Mouse (Mus musculus) lung, postnatal 25 days (tissue): Measurements from ENCODE around the gene Wnt9a.
"Not testable (repeated sequence)": the region's sequence is repeated elsewhere in the genome, so short reads cannot be mapped to it uniquely, and the experiment has no call there.

Experiments used
- DNase-seq: peaks from one replicate; pipeline ENCODE4 v3.0.0; 2022; ENCODE audit warnings: low spot score

The Wnt9a gene

GRCm38 (mm10) chr11:59306461-59307421, at the start of gene Wnt9a:
Gene Wnt9a (plus strand): TSS chr11:59306928.
- peak; percentile 41 for DNase-seq

- no peak for DNase-seq
These were observed 47.1 kb upstream of the Wnt9a start for GRCm38 (mm10) chr11:59259647-59260046.

GRCm38 (mm10) chr11:59260706-59261493, 45.8 kb upstream of the Wnt9a start:
- DNase-seq, result peak; percentile 73

- no peak for DNase-seq
These were observed 44.4 kb upstream of the Wnt9a start for GRCm38 (mm10) chr11:59262308-59262707.

- peak; percentile 51 for DNase-seq
These were observed 42.7 kb upstream of the Wnt9a start for GRCm38 (mm10) chr11:59263870-59264563.

- DNase-seq, result no peak
These were observed 42.1 kb upstream of the Wnt9a start for GRCm38 (mm10) chr11:59264593-59264992.

GRCm38 (mm10) chr11:59265154-59265813, 41.4 kb upstream of the Wnt9a start:
- no peak for DNase-seq

GRCm38 (mm10) chr11:59266727-59267126, 40.0 kb upstream of the Wnt9a start:
- no peak for DNase-seq

GRCm38 (mm10) chr11:59274184-59274583, 32.5 kb upstream of the Wnt9a start:
- peak; percentile 29 for DNase-seq

GRCm38 (mm10) chr11:59276877-59277276, 29.9 kb upstream of the Wnt9a start:
- DNase-seq, result no peak

GRCm38 (mm10) chr11:59278047-59278446, 28.7 kb upstream of the Wnt9a start:
- DNase-seq, result no peak

- DNase-seq, result no peak
These were observed 24.6 kb upstream of the Wnt9a start for GRCm38 (mm10) chr11:59282111-59282510.

- DNase-seq, result peak; percentile 55
These were observed 23.8 kb upstream of the Wnt9a start for GRCm38 (mm10) chr11:59282933-59283332.

- no peak for DNase-seq
These were observed 22.6 kb upstream of the Wnt9a start for GRCm38 (mm10) chr11:59284146-59284545.

GRCm38 (mm10) chr11:59289706-59290105, 17.0 kb upstream of the Wnt9a start:
- no peak for DNase-seq

- no peak for DNase-seq
These were observed 15.9 kb upstream of the Wnt9a start, which contains the start of gene Wnt3a for GRCm38 (mm10) chr11:59290702-59291303. Gene Wnt3a (minus strand): TSS chr11:59290752.

- peak; percentile 76 for DNase-seq
These were observed 13.1 kb upstream of the Wnt9a start for GRCm38 (mm10) chr11:59293616-59294015.

GRCm38 (mm10) chr11:59297941-59298340, 8.8 kb upstream of the Wnt9a start:
- peak; percentile 54 for DNase-seq

GRCm38 (mm10) chr11:59300185-59300584, 6.5 kb upstream of the Wnt9a start:
- no peak for DNase-seq

GRCm38 (mm10) chr11:59301053-59301452, 5.7 kb upstream of the Wnt9a start:
- not testable (repeated sequence) for DNase-seq
